28 mouse cellular contexts compared by ENCODE assay signal in genomic region chr7:140952441-140952840, GRCm38 (mm10). TPM values are rescaled to one million over a fixed set of nuclear protein-coding genes. Genes with fewer than 3 reads are reported as not detected.
DNase-seq lines count a peak whose midpoint lies in the region; ATAC-seq and TF ChIP-seq lines count a peak whose summit lies in the region.
"Had no signal": no experiment of that assay in that cellular context is flagged by ENCODE, and none has a peak within 500 bp of the region (broad histone marks: within the 10 kb centered on the region; RNA-seq: fewer than 3 reads in every experiment).

No protein-coding gene starts in this region.

- no peak overlapping the region for H3K4me3 ChIP-seq in heart, embryonic 15.5 days
- no peak overlapping the region for H3K4me3 ChIP-seq in lung, embryonic 15.5 days
- H3K4me3 ChIP-seq in brown adipose tissue, adult 24 weeks (ENCODE audit: insufficient read depth, low read depth, low read length): 0 out of 2 replicates have a peak overlapping the region, but pooled peaks have one; percentile 0
- no peak overlapping the region for H3K4me3 ChIP-seq in limb, embryonic 14.5 days (replicated peaks; ENCODE audit: low read length)
- H3K4me3 ChIP-seq: heart, embryonic 13.5 days; hindbrain, embryonic 15.5 days; left cerebral cortex, adult 2 months had no signal

- no peaks in the 10 kb centered on the region for H3K9me3 ChIP-seq in heart, embryonic 15.5 days (replicated peaks)
- H3K9me3 ChIP-seq in lung, embryonic 15.5 days: no peaks in the 10 kb centered on the region
- no peaks in the 10 kb centered on the region for H3K9me3 ChIP-seq in limb, embryonic 14.5 days (ENCODE audit: control insufficient read depth, low read length)
- H3K9me3 ChIP-seq: heart, embryonic 13.5 days; hindbrain, embryonic 15.5 days had no signal

- H3K4me2 ChIP-seq in heart, embryonic 15.5 days: 0 out of 2 replicates have a peak overlapping the region, but pooled peaks have one; percentile 66
- peak overlapping the region; percentile 81; the same call in 1 of the 2 replicates for H3K4me2 ChIP-seq in lung, embryonic 15.5 days
- peak overlapping the region; percentile 3; the same call in 1 of the 2 replicates for H3K4me2 ChIP-seq in limb, embryonic 14.5 days (replicated peaks; ENCODE audit: low read depth, low read length, severe bottlenecking)
- H3K4me2 ChIP-seq: hindbrain, embryonic 15.5 days had no signal

- no peak overlapping the region for H3K9ac ChIP-seq in heart, embryonic 15.5 days
- no peak overlapping the region for H3K9ac ChIP-seq in lung, embryonic 15.5 days
- no peak overlapping the region for H3K9ac ChIP-seq in limb, embryonic 14.5 days (ENCODE audit: low read depth, low read length, severe bottlenecking)
- H3K9ac ChIP-seq: hindbrain, embryonic 15.5 days; lung, embryonic 14.5 days had no signal

- peaks cover 68% of the 10 kb centered on the region for H3K4me1 ChIP-seq in heart, embryonic 15.5 days (replicated peaks)
- H3K4me1 ChIP-seq in lung, embryonic 15.5 days: peaks cover 52% of the 10 kb centered on the region
- peaks cover 28% of the 10 kb centered on the region for H3K4me1 ChIP-seq in brown adipose tissue, adult 24 weeks (ENCODE audit: control insufficient read depth, insufficient read depth, insufficient read length, low read length)
- H3K4me1 ChIP-seq in limb, embryonic 14.5 days (ENCODE audit: control insufficient read depth, insufficient read depth, low read length): peaks cover 61% of the 10 kb centered on the region

- 58% methylated on average over 7 of the region's 7 CpGs for WGBS in heart, embryonic 15.5 days
- WGBS in lung, embryonic 15.5 days: 65% methylated on average over 7 of the region's 7 CpGs
- WGBS in limb, embryonic 14.5 days: 64% methylated on average over 7 of the region's 7 CpGs

- no peaks in the 10 kb centered on the region for H3K27me3 ChIP-seq in heart, embryonic 15.5 days
- H3K27me3 ChIP-seq in lung, embryonic 15.5 days: no peaks in the 10 kb centered on the region
- no peaks in the 10 kb centered on the region for H3K27me3 ChIP-seq in limb, embryonic 14.5 days (ENCODE audit: control insufficient read depth, insufficient read depth, low read length)
- H3K27me3 ChIP-seq: heart, embryonic 13.5 days; hindbrain, embryonic 15.5 days had no signal

- no peak for TF ChIP-seq POLR2A in limb, embryonic 14.5 days (IDR thresholded peaks at IDR 0.05; ENCODE audit: borderline replicate concordance, extremely low read depth, insufficient read depth, insufficient read length)

- no peak for DNase-seq in heart, postnatal 36 days
- DNase-seq in lung, postnatal 36 days: no peak
- no peak for DNase-seq in limb, embryonic 14.5 days (ENCODE audit: low spot score)
- no peak for DNase-seq in thymus, postnatal 25 days
- DNase-seq in layer of hippocampus, adult 11-12 months (ENCODE audit: low spot score): no peak
- DNase-seq: B cell, adult 2 months; cerebellum, adult 8-10 months; heart, postnatal 4 days; kidney, adult 11 months; kidney, postnatal 25 days; lung, embryonic 14.5 days; right cerebral cortex, postnatal 25 days; thymus, postnatal 14 days had no signal

- H3K36me3 ChIP-seq in heart, embryonic 15.5 days: no peaks in the 10 kb centered on the region; the same call in 1 of the 2 replicates
- H3K36me3 ChIP-seq in lung, embryonic 15.5 days: peaks cover 28% of the 10 kb centered on the region
- peaks cover 40% of the 10 kb centered on the region for H3K36me3 ChIP-seq in limb, embryonic 14.5 days (ENCODE audit: control insufficient read depth, insufficient read depth, low read length)
- H3K36me3 ChIP-seq: hindbrain, embryonic 15.5 days had no signal

- ATAC-seq in heart, embryonic 15.5 days (replicated peaks; ENCODE audit: insufficient number of reproducible peaks, insufficient read depth, low FRiP score, low read depth): no peak
- no peak for ATAC-seq in lung, embryonic 15.5 days (ENCODE audit: borderline replicate concordance, extremely low read depth, low FRiP score, low TSS enrichment)
- ATAC-seq in limb, embryonic 14.5 days (ENCODE audit: low FRiP score, low read depth): no peak
- ATAC-seq: forebrain, embryonic 16.5 days; midbrain, embryonic 16.5 days had no signal

- intact Hi-C loops in heart, postnatal 36 days (cut with DNase I): no loop called here

- no peak overlapping the region for H3K27ac ChIP-seq in heart, embryonic 15.5 days
- H3K27ac ChIP-seq in lung, embryonic 15.5 days: no peak overlapping the region
- H3K27ac ChIP-seq in brown adipose tissue, adult 24 weeks (replicated peaks; ENCODE audit: low read depth, low read length): peak overlapping the region; percentile 97
- H3K27ac ChIP-seq in limb, embryonic 14.5 days (replicated peaks; ENCODE audit: low read depth, low read length): no peak overlapping the region
- H3K27ac ChIP-seq: hindbrain, embryonic 15.5 days; left cerebral cortex, adult 2 months had no signal

RNA-seq across cellular contexts. Expression of gene Ifitm5, which starts 2.4 kb away (rescaled TPM):
- polyA plus RNA-seq in heart, embryonic 15.5 days (2015; fragmentation: Nextera tagmentation; extraction: Ambion mirVana): 1.6 and 2.5 TPM in 2 replicates
- under 1 TPM in 1 of 2 experiments, not detected in 1; 0.42 TPM for total RNA-seq in heart, postnatal 36 days (2021)
- 2.8 and 4.0 TPM in 2 replicates for polyA plus RNA-seq in lung, embryonic 15.5 days (2015; fragmentation: Nextera tagmentation; extraction: Ambion mirVana)
- not detected in 2 replicates for polyA plus RNA-seq in brown adipose tissue, adult 24 weeks (2012; ENCODE audit: insufficient read depth, insufficient read length, missing spikeins)
- 30.9 and 34.4 TPM in 2 replicates for polyA plus RNA-seq in limb, embryonic 14.5 days (2012; rRNA removed)
- polyA plus RNA-seq in limb, embryonic 14.5 days (2014; fragmentation: Nextera tagmentation; extraction: Ambion mirVana): 32.3 and 44.3 TPM in 2 replicates
- total RNA-seq: common myeloid progenitor, adult 5-6 weeks; left cerebral cortex, adult 2 months had no signal

RNA-seq across cellular contexts. Expression of gene Gm45717, which starts 3.3 kb away (rescaled TPM):
- not detected in 2 replicates for polyA plus RNA-seq in heart, embryonic 15.5 days (2015; fragmentation: Nextera tagmentation; extraction: Ambion mirVana)
- under 1 TPM in 1 of 2 experiments, not detected in 1; 0.76 TPM for total RNA-seq in heart, postnatal 36 days (2021)
- not detected in 2 replicates for polyA plus RNA-seq in lung, embryonic 15.5 days (2015; fragmentation: Nextera tagmentation; extraction: Ambion mirVana)
- polyA plus RNA-seq in brown adipose tissue, adult 24 weeks (2012; ENCODE audit: insufficient read depth, insufficient read length, missing spikeins): not detected in 2 replicates
- not detected in 2 replicates for polyA plus RNA-seq in limb, embryonic 14.5 days (2012; rRNA removed)
- polyA plus RNA-seq in limb, embryonic 14.5 days (2014; fragmentation: Nextera tagmentation; extraction: Ambion mirVana): not detected in 2 replicates
- total RNA-seq: adrenal gland, postnatal 4 days; gastrocnemius, postnatal 4 days; heart, postnatal 4 days; left cerebral cortex, adult 2 months; neutrophil, adult 5-6 weeks had no signal
- polyA plus RNA-seq: embryonic facial prominence, embryonic 11.5 days; forebrain, embryonic 16.5 days; heart, embryonic 13.5 days; hindbrain, embryonic 15.5 days; limb, embryonic 11.5 days; lung, embryonic 14.5 days; midbrain, embryonic 16.5 days; testis, adult 2 months had no signal

RNA-seq across cellular contexts. Expression of gene Ifitm2, which starts 3.3 kb away (rescaled TPM):
- 459 and 624 TPM in 2 replicates for polyA plus RNA-seq in heart, embryonic 15.5 days (2015; fragmentation: Nextera tagmentation; extraction: Ambion mirVana)
- 100 to 1,000 TPM; 111 to 112 TPM for total RNA-seq in heart, postnatal 36 days (2021)
- polyA plus RNA-seq in lung, embryonic 15.5 days (2015; fragmentation: Nextera tagmentation; extraction: Ambion mirVana): 925 and 963 TPM in 2 replicates
- polyA plus RNA-seq in brown adipose tissue, adult 24 weeks (2012; ENCODE audit: insufficient read depth, insufficient read length, missing spikeins): 194 and 274 TPM in 2 replicates
- polyA plus RNA-seq in limb, embryonic 14.5 days (2012; rRNA removed): 1,234 and 1,466 TPM in 2 replicates
- polyA plus RNA-seq in limb, embryonic 14.5 days (2014; fragmentation: Nextera tagmentation; extraction: Ambion mirVana): 1,822 and 1,827 TPM in 2 replicates

RNA-seq across cellular contexts. Expression of gene Pgghg, which starts 11.2 kb away (rescaled TPM):
- 9.3 and 15.5 TPM in 2 replicates for polyA plus RNA-seq in heart, embryonic 15.5 days (2015; fragmentation: Nextera tagmentation; extraction: Ambion mirVana)
- 1 to 10 TPM; 4.4 to 4.9 TPM for total RNA-seq in heart, postnatal 36 days (2021)
- 18.7 and 21.0 TPM in 2 replicates for polyA plus RNA-seq in lung, embryonic 15.5 days (2015; fragmentation: Nextera tagmentation; extraction: Ambion mirVana)
- 7.1 and 8.7 TPM in 2 replicates for polyA plus RNA-seq in brown adipose tissue, adult 24 weeks (2012; ENCODE audit: insufficient read depth, insufficient read length, missing spikeins)
- 52.8 and 68.8 TPM in 2 replicates for polyA plus RNA-seq in limb, embryonic 14.5 days (2012; rRNA removed)
- polyA plus RNA-seq in limb, embryonic 14.5 days (2014; fragmentation: Nextera tagmentation; extraction: Ambion mirVana): 26.7 and 31.3 TPM in 2 replicates

RNA-seq across cellular contexts. Expression of gene Ifitm1, which starts 14.6 kb away (rescaled TPM):
- 11.7 and 49.8 TPM in 2 replicates for polyA plus RNA-seq in heart, embryonic 15.5 days (2015; fragmentation: Nextera tagmentation; extraction: Ambion mirVana)
- total RNA-seq in heart, postnatal 36 days (2021): 1 to 10 TPM; 3.4 to 4.1 TPM
- 47.1 and 54.5 TPM in 2 replicates for polyA plus RNA-seq in lung, embryonic 15.5 days (2015; fragmentation: Nextera tagmentation; extraction: Ambion mirVana)
- not detected in 2 replicates for polyA plus RNA-seq in brown adipose tissue, adult 24 weeks (2012; ENCODE audit: insufficient read depth, insufficient read length, missing spikeins)
- polyA plus RNA-seq in limb, embryonic 14.5 days (2012; rRNA removed): 68.1 and 115 TPM in 2 replicates
- 55.4 and 66.7 TPM in 2 replicates for polyA plus RNA-seq in limb, embryonic 14.5 days (2014; fragmentation: Nextera tagmentation; extraction: Ambion mirVana)

Comparison
In these comparisons a context has a peak if more than half of its experiments do, and no peak if none do; other contexts are left out.
1. H3K4me2 ChIP-seq: peak in every context shown above with its lines; median percentile 81 in lung, embryonic 15.5 days; 66 in heart, embryonic 15.5 days; 3 in limb, embryonic 14.5 days.